Mouse (Mus musculus) CH12F3 (cell line): ENCODE measurements around the gene Vmn1r88.
"Not testable (repeated sequence)": the region's sequence is repeated elsewhere in the genome, so short reads cannot be mapped to it uniquely, and the experiment has no call there.

Experiments used
- in situ Hi-C: fragments of 300-500 bp; cut with MboI; formaldehyde crosslinking; loops from 2 replicates; pipeline ENCODE4 v1.14.3; 2020; ENCODE audit warnings: low sequenced_read_pairs

Vmn1r88 gene

DNA sequence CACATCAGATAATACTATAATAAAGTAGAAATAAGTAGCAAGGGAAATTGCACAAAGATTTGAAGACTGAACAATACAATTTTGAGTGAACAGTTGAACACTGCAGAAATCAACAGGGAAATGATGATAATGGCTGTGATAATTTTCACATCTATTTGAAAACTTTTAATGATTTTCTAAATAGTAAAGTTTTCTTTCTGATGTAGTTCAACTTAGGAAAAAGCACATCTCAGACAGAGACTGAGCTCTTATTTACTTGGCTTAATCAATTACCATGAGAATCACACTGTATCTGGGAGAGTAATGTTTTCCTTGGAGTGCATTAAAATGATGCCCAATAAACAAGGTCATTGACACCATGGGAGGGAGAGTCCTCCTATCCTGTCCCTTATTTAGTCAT is at the start of gene Vmn1r88:
Gene Vmn1r88, plus strand, starts transcription at position 301 of the 400 bp plus-strand sequence.
- in situ Hi-C loops: no loop called here

GRCm38 (mm10) chr7:13119817-13120216 is 39.6 kb upstream of the Vmn1r88 start, which contains the start of gene Vmn1r86:
Vmn1r86 (minus strand) TSS chr7:13119917.
- in situ Hi-C loops: no loop called here

- in situ Hi-C loops: not testable (repeated sequence)
Observed at GRCm38 (mm10) chr7:13123554-13124153, 35.7 kb upstream of the Vmn1r88 start.

DNA sequence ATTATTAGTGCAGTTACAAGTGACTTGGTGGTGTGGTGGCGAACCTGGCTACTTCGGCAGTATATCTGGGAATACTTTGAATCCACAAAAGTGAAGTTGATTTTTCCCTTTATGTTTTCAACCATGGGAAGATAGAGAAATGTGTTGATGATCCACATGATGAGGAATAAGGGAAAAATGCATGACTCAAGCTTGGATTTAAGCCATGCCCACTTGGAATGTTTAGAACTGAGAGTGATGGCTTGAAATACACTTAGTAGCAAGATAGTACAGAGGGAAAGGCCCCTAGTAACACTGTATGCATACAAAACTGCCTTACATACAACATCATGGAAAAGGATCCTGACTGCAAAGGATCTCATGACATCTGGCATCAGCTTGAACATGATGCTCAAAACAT is 27.5 kb upstream of the Vmn1r88 start:
- in situ Hi-C loops: no loop called here

DNA sequence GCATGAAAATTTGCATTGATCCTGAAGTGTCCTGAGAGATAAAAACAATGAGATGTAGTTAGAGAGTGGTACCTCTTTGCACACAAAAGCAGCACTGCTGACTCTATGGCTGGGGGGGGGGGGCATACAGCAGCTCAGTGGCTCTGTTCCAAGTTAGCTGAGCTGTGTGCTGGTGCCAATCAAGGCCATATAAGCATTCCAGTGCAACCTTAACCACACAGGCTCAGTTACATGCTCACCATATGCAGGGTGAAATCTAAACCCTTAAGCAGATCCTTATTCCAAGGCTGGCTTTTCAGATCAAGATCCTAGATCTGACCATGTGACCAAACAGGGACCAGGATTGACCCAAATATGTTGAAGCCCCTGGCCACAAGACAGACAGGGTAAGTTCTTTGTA is 22.0 kb upstream of the Vmn1r88 start:
- in situ Hi-C loops: no loop called here

DNA sequence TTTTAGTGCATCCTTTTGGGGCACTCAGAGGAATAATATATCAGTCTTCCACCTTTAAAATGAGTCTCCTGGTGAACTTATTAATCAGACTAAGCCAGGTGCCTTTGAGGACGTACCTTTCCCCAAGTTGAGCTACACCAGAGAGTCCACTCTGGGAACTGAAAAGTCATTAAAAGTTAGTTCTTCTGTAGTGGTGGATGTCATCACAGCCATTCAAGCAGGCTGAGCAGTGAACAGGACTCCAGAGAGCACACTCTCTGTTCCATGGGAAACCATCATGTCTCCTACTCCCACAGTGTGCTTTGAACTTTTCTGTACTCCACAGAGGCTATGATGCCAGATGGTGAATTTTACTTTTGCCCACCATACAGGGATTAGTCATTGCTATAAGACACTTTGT is 19.3 kb upstream of the Vmn1r88 start, which contains the start of gene Vmn1r87:
Gene Vmn1r87, minus strand, starts transcription at position 101 of the 400 bp plus-strand sequence.
- in situ Hi-C loops: no loop called here

DNA sequence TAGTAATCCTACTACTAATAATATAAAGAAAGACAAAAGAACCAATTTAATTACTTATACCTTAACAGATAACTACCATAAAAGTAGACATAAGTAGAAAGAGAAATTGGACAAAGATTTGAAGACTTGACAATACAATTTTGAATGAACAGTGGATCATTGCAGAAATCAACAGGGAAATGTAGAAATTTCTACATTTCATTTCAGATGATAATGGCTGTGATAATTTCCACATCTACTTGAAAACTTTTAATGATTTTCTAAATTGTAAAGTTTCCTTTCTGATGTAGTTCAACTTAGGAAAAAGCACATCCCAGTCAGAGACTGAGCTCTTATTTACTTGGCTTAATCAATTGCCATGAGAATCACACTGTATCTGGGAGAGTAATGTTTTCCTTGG is 53.4 kb downstream of the Vmn1r88 start, which contains the start of gene Vmn1r89:
Gene Vmn1r89, plus strand, starts transcription at position 301 of the 400 bp plus-strand sequence.
- in situ Hi-C loops: no loop called here
